Mouse (Mus musculus) spleen, adult 12 weeks (tissue): ENCODE data around the gene Dbnl.
"Not testable (repeated sequence)": the region's sequence is repeated elsewhere in the genome, so short reads cannot be mapped to it uniquely, and the experiment has no call there.

ENCODE experiments used
- DNase-seq: peaks from one replicate; pipeline ENCODE4 v3.0.0; 2022; ENCODE audit warnings: low spot score

The Dbnl gene

DNA sequence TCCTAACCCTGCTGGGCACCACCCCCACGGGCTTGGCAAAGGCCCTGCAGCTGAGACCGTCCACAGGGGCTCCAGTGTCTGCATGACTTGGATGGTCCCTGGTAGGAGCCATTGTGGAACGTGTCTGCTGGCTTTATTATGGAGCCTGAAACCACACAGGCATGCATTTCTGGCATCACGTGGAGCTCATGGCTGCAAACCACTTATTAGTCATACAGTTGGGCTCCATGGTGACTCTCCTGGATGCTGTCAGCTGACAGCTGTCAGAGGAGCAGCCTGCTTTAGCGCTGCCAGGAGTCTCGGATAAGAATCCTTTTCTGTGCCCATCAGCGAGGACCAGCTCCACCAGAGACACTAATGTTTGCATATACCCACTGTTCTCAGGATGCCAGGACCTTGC is 7.4 kb downstream of the Dbnl start:
- no peak for DNase-seq

DNA sequence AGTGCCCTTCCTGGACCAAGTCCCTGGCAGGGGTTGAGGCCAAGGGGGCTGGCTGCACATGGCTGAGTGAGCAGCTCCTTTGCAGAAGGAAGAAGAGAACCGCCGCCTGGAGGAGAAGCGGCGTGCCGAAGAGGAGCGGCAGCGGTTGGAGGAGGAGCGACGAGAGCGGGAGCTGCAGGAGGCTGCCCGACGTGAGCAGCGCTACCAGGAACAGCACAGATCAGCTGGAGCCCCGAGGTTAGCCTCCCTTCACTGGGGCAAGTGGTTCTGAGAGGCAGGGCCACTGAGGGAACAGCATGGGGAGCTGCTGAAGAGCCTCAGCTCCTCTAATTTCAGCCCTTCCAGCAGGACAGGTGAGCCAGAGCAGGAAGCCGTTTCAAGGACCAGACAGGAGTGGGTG is 8.7 kb downstream of the Dbnl start:
- DNase-seq: no peak

DNA sequence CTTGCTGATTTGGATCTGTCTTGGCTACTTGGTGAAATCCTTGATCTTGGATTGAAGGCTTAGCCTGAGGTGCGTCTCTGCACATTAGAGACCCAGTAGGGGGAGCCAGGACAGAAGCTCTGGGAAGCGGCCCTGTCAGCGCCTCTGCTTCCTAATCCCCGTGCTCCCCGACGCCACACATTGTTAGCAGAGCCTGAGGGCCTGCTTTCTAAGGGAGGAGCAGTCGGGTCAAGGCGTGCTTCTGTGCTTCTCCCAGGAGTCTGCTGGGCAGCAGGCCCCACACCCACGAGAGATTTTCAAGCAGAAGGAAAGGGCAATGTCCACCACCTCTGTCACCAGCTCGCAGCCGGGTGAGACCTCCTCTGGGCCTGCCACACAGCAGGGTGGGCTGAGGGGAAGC is 9.1 kb downstream of the Dbnl start:
- no peak for DNase-seq

DNA sequence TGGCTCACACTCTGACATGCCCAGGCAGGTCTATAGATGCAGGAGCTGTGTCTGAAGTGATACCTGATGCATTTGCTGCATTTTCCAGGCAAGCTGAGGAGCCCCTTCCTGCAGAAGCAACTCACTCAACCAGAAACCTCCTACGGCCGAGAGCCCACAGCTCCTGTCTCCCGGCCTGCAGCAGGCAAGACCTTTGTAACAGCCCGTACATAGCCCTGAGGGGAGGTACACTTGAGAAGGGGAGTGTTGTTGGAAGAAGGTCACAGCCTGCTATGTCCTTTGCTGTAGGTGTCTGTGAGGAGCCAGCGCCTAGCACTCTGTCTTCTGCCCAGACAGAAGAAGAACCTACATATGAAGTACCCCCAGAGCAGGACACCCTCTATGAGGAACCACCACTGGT is 9.6 kb downstream of the Dbnl start:
- DNase-seq: no peak

DNA sequence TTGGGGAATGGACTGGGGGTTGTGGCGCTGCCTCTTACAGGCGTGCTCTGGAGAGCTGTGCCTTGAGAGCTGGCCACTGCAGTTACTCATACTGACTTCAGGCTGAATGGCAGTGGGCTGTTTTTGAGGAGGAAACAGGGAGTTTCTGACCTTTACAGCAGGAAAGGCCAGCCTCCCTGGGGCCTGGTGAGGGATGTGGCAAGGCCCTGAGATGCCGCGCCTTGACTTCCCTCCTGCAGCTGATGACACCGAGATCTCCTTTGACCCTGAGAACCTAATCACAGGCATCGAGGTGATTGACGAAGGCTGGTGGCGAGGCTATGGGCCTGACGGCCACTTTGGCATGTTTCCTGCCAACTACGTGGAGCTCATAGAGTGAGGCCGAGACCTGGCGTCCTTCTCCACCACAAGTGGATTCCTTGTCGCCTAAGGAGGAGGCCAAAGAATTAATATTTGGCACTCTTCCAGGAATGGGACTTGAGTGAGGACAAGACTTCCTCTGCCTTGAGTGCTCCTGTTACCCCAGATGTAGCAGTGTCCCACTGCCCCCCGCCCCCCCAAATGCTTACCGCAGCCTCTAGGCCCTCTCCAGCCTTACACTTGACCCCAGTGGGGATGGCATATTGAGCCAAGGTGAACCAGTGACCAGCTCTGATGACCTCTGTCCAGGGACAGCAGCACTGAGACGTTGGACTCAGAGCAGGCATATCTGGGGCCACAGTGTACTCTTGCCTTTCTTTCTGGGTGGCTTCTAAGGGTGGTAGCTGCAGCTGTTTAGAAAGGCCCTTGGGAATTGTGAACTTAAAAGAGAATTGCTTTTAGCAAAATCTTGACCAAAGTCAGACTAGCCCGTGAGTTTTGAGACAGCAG is 11.6 kb downstream of the Dbnl start:
- DNase-seq: no peak

DNA sequence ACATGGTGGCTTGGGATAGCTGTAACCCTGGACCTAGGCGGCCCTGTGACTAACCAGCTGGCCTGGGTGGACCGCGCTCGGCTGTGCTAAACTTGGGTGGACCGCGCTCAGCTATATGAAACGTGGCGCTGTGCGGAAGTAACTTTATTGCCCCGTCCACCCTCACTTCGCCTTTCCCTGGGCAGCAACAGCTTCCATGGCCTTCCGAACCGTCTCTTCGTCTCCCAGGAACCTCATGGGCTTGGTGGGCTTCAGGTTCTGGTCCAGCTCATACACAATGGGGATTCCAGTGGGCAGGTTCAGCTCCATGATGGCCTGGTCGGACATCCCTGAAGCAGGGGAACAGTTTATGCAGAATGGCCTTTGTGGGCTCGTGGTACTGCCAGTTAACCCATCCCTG is 13.2 kb downstream of the Dbnl start:
- no peak for DNase-seq

DNA sequence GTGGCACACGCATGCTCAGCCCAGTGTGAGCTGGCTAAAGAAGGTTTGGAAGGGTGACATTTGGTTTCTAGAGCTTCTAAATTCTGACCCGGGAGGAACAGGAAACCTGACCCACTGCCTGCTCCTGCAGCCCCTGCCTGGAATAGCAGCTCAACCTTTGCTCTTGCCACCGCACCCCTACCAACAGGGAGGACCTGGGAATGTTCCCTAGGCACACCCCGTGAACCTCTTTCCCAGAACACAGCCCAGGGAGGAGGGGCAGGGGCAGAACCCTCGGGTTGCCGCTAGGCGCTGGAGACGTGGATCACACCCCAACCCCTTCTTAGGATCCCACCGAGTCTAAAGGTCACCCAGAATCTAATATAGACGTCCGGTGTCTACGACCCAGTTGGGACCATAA is 13.7 kb downstream of the Dbnl start:
- DNase-seq: no peak

DNA sequence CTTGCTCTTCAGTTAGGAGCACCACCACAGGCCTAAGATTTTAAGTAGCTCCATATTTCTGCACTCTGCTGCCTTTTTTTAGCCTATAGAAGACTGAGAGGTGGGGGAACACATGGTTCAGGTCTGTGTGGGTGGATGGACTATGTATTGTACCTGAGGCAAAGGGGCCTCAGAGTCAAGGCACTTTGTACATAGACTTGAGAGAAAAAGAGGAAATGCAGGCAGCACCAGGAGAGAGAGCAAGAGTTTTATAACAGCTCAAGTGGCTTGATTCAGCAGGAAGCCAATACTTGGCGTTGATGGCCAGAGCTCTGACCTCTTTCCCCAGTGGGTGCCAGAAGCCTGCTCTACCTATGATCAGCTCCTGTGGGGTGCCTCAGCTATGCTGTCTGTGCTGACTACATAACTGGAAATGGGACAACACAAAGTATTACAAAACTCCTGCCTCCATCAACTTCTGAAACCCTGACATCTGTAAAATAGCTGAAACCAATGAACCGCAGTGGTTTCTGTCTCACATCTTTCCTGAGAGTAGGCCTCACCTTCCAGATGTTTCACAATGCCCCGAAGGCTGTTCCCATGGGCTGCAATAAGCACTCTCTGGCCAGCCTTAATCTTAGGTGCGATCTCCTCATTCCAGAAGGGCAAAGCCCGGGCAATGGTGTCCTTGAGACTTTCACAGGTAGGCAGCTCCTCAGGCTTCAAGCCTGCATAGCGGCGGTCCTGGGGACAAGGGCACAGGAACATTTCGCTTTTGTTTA is 14.3 kb downstream of the Dbnl start:
- no peak for DNase-seq

DNA sequence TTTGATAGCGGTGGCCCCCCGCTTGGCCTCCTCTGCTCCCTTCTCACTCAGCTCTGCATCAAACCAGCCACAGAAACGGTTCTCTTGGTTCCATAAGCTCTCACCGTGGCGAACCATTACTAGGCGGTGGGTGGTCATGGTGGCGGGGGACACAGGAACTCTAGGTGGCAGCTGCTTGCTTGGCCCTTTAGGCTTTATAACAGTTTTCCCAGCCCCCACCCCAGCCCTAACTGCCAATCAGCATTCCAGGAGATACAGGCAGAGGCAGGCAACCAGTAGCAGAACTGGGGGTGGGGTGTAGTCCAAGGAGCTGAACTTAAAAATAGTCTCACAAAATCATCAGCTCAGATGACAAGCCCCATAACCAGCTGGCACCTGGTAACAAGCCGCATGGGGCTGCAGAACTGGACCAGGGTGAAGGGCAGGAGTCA is 15.3 kb downstream of the Dbnl start, which contains the start of gene Pgam2:
TSS of gene Pgam2 (minus strand) at position 183 of the 431 bp plus-strand sequence.
- no peak for DNase-seq

DNA sequence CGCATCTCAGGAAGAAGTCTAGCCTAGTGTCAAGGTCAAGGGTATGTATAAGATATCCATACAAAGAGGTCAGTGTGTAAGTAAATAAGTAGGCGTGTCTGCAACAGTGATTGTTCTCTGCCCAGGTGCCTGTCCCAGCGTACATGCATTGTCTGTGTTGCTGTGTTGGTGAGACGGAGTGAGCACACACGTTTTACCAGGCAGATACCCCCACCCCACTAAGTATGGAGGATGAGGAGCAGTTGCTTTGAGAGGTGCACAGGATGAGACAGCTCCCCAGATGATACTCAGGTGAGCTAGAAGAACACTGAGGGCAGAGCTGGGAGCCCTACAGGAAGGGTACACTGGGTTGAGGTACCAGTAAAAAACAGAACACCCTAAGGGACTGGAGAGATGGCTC is 15.9 kb downstream of the Dbnl start:
- no peak for DNase-seq

DNA sequence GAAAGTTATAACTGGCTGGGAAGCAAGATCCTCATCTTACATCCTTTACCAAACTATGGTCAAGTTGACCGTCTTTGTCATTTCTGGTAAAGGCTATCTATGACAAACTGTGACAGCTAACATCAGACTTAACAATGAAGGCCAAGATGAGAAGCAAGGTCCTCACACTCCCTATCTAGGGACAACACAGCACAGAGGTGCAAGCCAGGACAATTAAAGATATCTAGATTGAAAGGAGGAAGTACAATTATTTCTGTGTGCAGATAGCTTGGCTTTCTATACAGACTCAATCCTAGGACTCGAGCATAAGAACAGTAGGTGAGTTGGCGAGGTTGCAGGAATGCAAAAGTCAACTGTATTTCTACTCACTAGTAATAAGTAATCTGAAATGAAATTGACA is 17.4 kb downstream of the Dbnl start:
- DNase-seq: no peak

DNA sequence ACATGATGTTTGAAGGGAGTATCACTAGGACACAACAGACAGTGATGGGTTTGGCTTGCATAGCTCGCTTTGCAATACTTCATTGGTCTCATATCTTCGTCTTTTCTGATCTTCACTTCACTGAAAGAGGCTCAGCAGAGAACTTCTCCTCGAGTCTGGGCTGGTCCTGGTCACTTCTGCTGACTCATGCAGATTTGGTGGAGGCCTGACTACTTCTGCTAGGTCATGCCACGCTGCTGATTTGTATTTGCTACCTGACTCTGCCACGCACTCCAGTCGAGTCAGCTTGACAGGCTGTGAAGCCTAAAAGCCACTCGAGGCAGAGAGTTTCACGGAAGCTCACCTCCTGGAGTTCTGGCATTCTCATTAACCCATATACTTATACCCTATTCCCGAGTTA is 19.7 kb downstream of the Dbnl start:
- no peak for DNase-seq

DNA sequence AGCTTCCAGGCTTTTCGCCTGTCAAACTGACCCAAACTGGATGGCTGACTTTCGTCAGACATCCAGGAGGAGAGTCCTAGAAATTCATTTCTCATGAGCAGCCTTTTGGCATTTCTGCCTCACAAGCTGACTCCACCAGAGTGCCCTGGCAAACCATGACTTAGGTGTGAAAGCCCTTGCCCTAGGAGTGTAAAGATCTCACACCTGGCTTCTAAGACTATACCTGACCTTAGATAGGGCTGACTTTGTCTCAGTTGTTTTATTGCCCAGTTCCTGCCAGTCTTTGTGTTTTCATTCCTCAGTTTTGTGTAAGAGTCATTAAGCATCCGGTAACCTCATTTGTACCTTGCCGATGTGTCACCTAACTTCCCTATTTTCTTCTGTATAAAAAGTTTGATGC is 21.2 kb downstream of the Dbnl start:
- not testable (repeated sequence) for DNase-seq

DNA sequence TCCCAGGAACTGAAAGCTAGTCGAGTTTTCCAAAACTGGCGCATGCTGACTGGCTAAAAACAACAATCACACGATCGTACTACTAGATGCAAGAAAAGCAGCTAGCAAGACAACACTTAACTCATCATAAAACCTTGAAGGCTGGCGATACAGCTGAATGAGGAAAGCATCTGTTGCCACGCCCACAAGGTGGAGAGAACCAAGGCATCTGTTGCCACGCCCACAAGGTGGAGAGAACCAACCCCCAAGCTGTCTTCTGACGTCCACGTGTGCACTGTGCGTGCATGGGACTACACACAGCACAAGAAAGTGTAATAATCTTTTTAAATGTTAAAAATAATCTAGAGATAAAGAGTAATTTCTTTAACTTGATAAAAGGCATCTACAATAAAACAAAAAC is 25.1 kb downstream of the Dbnl start:
- no peak for DNase-seq

DNA sequence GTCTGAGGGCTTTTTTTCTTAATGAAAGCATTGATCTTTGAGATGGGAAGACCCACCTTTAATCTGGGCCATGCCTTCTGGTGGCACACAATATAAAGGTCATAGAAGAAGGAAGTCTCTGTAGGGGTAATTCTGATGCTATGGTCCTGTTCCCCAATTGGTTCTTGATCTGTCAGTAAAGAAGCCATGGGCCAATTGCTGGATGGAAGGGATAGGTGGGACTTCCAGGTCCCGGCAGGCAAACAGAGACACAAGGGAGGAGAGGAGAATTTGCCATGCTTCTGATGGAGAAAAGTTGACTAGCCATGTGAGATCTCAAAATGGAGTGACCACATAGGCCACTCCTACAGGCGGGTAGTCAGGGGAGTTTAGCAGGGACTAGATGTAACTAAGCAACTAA is 30.9 kb downstream of the Dbnl start:
- DNase-seq: no peak

DNA sequence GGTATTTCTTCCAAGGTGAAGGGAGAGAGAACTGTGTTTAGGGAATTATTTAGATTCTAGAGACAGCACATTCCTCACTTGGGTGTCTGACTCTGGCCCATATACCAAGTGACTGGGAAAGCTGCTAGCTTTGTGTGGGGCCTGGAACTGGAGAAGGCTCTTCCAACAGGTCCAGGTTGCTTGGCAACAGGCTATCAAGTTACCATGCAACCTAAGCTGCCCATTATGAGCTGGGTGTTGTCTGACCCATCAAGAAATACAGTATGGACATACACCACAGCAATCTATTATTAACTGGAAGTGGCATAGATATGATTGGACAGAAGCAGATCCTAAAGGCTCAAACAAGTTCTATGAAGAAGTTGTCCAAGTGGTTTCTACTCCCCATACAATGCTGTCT is 37.1 kb downstream of the Dbnl start:
- DNase-seq: no peak

DNA sequence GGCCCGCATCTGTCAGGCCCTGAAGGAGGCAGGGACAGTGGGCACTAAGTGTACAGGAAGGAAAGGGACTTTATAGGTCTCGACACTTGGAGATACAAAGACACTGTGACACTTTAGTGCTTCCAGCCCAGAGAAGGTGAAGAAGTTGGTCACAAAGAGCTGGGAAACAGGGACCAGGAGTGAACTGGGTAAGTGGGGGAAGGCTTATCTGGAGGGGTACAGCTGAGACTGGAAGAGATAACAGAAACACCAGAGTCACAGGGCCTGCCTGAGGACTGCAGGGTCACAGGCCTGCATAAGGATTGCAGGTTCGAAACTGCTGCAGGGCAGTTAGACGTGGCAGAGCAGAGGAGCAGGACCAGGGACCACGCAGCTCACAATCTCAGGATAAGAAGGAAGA is 39.6 kb downstream of the Dbnl start:
- DNase-seq: no peak

DNA sequence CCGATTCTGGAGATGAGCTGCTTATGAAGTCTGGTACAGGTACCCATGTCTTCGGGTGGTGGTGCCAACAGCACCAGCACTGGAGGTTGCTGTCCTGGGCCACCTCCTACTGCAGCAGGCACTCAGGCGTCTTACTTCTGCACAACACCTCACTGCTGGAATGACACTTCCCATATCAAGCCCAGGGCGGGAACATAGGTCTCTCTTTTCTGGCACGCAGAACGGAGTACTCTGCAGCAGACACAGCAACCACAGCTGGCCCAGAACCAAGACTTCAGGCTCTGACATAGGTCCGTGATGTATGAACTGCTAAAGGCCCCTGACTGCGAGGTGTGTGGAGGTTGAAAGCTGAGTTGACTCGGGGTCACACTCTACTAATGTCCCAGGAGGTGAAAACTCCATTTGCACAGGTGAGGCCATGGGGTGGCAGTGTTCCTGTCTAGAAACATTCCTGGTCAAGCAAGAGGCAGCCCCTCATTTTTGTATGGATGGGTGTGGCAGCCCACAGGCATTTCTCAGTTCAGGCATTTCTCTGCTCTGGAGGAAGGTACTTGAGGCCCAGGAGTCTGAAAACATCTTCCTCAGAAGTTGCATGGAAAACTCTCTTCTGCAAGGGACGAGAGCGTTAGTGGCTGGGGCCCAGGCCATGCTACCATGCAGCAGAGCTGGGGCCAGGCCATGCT is 40.4 kb downstream of the Dbnl start:
- DNase-seq: no peak

DNA sequence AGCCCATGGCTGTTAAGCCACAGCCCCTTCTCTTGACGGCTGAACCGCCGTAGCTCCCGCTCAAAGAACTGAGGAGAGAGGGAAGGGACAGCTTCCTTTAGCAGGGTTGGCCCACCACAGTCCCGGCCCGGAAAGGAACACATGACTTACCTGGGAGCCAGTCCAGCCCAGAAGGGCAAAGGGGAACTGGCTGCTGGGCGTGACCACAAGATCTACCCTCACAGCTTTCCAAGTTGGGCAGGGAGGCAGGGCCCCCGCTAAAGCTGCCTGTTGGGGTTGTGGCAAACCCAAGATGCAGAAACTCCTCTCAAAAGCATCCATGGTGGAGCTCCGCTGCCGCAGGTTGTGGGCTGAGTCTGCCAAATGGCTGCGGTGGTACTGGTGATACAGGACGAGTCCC is 41.0 kb downstream of the Dbnl start:
- no peak for DNase-seq

DNA sequence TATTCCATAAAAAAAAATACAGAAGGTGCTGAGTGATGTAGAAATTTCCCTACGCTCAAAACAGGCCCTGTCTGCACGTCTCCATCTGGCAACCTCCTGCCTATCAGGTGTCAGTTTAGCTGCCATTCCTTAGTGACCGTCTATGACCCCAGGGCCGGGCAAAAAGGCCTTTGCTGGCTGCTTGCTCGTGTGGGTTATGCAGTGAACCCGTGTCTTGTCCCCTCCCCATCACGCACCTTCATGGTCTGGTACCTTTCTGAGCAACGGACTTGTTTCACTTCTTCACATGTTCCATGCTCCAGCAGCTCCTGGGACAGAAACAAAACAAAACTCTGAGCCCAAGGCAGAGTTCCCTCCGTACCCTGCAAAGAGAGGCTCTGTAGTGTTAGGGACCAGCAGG is 46.2 kb downstream of the Dbnl start:
- DNase-seq: no peak

DNA sequence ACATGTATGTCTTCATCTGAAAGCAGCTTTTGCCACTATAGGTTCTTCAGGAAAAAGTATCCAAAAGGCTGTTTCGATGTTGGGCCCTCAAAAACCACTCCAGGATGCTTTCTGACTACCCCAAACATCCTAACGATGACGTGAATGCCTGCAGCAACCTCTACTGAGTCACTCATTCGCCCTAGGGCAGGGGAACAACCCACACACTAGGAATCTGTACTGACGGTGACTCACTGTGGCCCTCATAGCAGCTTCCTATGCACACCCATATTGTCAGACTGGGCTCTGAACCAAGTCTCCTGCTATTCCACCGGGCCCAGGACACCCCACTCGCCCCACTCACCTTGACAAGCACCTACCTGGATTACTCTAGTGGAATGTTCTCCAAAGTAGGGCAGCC is 46.8 kb downstream of the Dbnl start:
- DNase-seq: no peak

DNA sequence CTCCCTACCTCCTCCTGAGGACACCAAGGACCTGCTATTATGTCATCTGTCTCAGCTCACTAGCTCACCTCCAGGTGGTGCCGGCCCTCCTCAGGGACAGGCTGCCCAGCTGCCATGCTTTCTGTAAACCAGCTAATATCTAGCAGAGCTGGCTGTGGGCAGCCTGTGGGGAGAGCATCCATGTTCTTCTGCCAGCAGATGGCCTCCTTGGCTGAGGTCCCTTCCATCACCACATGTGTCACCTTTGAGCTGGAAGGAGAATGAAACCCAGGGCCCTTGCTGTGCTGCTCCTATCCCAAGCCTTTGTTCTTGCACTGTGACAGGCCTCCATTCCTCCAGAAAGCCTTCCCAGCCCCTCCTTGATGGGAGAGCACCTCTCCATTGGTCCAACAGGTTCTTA is 47.8 kb downstream of the Dbnl start:
- DNase-seq: no peak
